Mouse (Mus musculus): ENCODE data around the gene Ift88.

- TF ChIP-seq CTCF (IDR thresholded peaks at IDR 0.05), result no peak
- TF ChIP-seq EP300 (IDR thresholded peaks at IDR 0.05), result no peak
Observed at GRCm38 (mm10) chr14:57556922-57557321, 133.1 kb downstream of the Ift88 start.

Measured in lung, postnatal 0 days (tissue).